Mouse (Mus musculus): ENCODE results near the gene Hdac1. TPM values are rescaled to one million over a fixed set of nuclear protein-coding genes. Genes with fewer than 3 reads are reported as not detected.

Hdac1 gene
- total RNA-seq, 1 experiment, result 96.0 TPM

GRCm38 (mm10) chr4:129495672-129496562 is 46.6 kb downstream of the Hdac1 start:
- Histone ChIP-seq H3K36me3 (ENCODE audit: control insufficient read depth, insufficient read depth, low read length, poor library complexity, severe bottlenecking) (no peaks in the 10 kb centered on the region), H3K4me1 (ENCODE audit: control insufficient read depth in 2 of 2, insufficient read depth in 2 of 2, low read length in 2 of 2, poor library complexity in 1 of 2) (peaks cover 4 to 14% of the 10 kb centered on the region in 2 experiments; a peak in 3 of 4 replicates), H3K4me3 (ENCODE audit: insufficient read depth in 1 of 2, low read depth in 1 of 2, low read length in 2 of 2, poor library complexity in 1 of 2, severe bottlenecking in 1 of 2) (no peak overlapping the region), H3K27ac (ENCODE audit: insufficient read depth, low read depth, low read length, poor library complexity, severe bottlenecking) (no peak overlapping the region), H3K9me3 (ENCODE audit: control insufficient read depth, insufficient read depth, low read depth, low read length) (no peaks in the 10 kb centered on the region), H3K9ac (ENCODE audit: insufficient read depth, low read depth, low read length, poor library complexity, severe bottlenecking) (no peak overlapping the region)
- no peak for TF ChIP-seq HCFC1 (IDR thresholded peaks at IDR 0.05; ENCODE audit: borderline replicate concordance, insufficient read depth, low read length)
- no peak for TF ChIP-seq CHD2 (IDR thresholded peaks at IDR 0.05; ENCODE audit: low read depth, low read length)
- no peak for TF ChIP-seq MAFK (IDR thresholded peaks at IDR 0.05; ENCODE audit: insufficient read depth, low read depth, low read length)
- no peak for TF ChIP-seq ZC3H11A (IDR thresholded peaks at IDR 0.05; ENCODE audit: borderline replicate concordance, low read depth, low read length)
- TF ChIP-seq ZNF384 (IDR thresholded peaks at IDR 0.05; ENCODE audit: low read depth, low read length), result no peak
- DNase-seq (ENCODE audit: low read depth, low spot score), result no peak
- in situ Hi-C loops (cut with MboI; ENCODE audit: low sequenced_read_pairs in 2 of 2, unreplicated experiment in 2 of 2), result no loop called here

GRCm38 (mm10) chr4:129494681-129495080 is 47.8 kb downstream of the Hdac1 start:
- Histone ChIP-seq H3K4me3 (ENCODE audit: insufficient read depth in 1 of 2, low read depth in 1 of 2, low read length in 2 of 2, poor library complexity in 1 of 2, severe bottlenecking in 1 of 2) (no peak overlapping the region), H3K27ac (ENCODE audit: insufficient read depth, low read depth, low read length, poor library complexity, severe bottlenecking) (no peak overlapping the region), H3K36me3 (ENCODE audit: control insufficient read depth, insufficient read depth, low read length, poor library complexity, severe bottlenecking) (no peaks in the 10 kb centered on the region), H3K9ac (ENCODE audit: insufficient read depth, low read depth, low read length, poor library complexity, severe bottlenecking) (no peak overlapping the region), H3K9me3 (ENCODE audit: control insufficient read depth, insufficient read depth, low read depth, low read length) (no peaks in the 10 kb centered on the region), H3K4me1 (ENCODE audit: control insufficient read depth in 2 of 2, insufficient read depth in 2 of 2, low read length in 2 of 2, poor library complexity in 1 of 2) (peaks cover 6 to 16% of the 10 kb centered on the region in 2 experiments)
- no peak for DNase-seq (ENCODE audit: low read depth, low spot score)
- in situ Hi-C loops (cut with MboI; ENCODE audit: low sequenced_read_pairs in 2 of 2, unreplicated experiment in 2 of 2), result no loop called here
- TF ChIP-seq CHD2 (IDR thresholded peaks at IDR 0.05; ENCODE audit: low read depth, low read length) (no peak), HCFC1 (IDR thresholded peaks at IDR 0.05; ENCODE audit: borderline replicate concordance, insufficient read depth, low read length) (no peak), ZC3H11A (IDR thresholded peaks at IDR 0.05; ENCODE audit: borderline replicate concordance, low read depth, low read length) (no peak), ZNF384 (IDR thresholded peaks at IDR 0.05; ENCODE audit: low read depth, low read length) (no peak), MAFK (IDR thresholded peaks at IDR 0.05; ENCODE audit: insufficient read depth, low read depth, low read length) (no peak)

GRCm38 (mm10) chr4:129490972-129491880 is 51.3 kb downstream of the Hdac1 start, which contains the start of the genes Tssk3 and Fam229a:
Tssk3 (minus strand) TSS chr4:129491022.
Fam229a (plus strand) TSS chr4:129491190.
- DNase-seq (ENCODE audit: low read depth, low spot score), result no peak
- Histone ChIP-seq H3K4me3 (ENCODE audit: insufficient read depth in 1 of 2, low read depth in 1 of 2, low read length in 2 of 2, poor library complexity in 1 of 2, severe bottlenecking in 1 of 2) (peak within 1 kb of the TSS; percentile 37 to 50), H3K4me1 (ENCODE audit: control insufficient read depth in 2 of 2, insufficient read depth in 2 of 2, low read length in 2 of 2, poor library complexity in 1 of 2) (peaks cover 2 to 7% of the 10 kb centered on the region in 2 experiments; a peak in 3 of 4 replicates), H3K9ac (ENCODE audit: insufficient read depth, low read depth, low read length, poor library complexity, severe bottlenecking) (peak within 1 kb of the TSS; percentile 2), H3K9me3 (ENCODE audit: control insufficient read depth, insufficient read depth, low read depth, low read length) (no peaks in the 10 kb centered on the region), H3K27ac (ENCODE audit: insufficient read depth, low read depth, low read length, poor library complexity, severe bottlenecking) (no peak within 1 kb of the TSS), H3K36me3 (ENCODE audit: control insufficient read depth, insufficient read depth, low read length, poor library complexity, severe bottlenecking) (peaks cover 11% of the 10 kb centered on the region)
- TF ChIP-seq CHD2 (IDR thresholded peaks at IDR 0.05; ENCODE audit: low read depth, low read length), result no peak
- TF ChIP-seq HCFC1 (IDR thresholded peaks at IDR 0.05; ENCODE audit: borderline replicate concordance, insufficient read depth, low read length), result 0 out of 2 replicates have a peak, but pooled peaks have one; percentile 5
- in situ Hi-C loops (cut with MboI; ENCODE audit: low sequenced_read_pairs in 2 of 2, unreplicated experiment in 2 of 2), result no loop called here

GRCm38 (mm10) chr4:129481090-129481489 is 61.4 kb downstream of the Hdac1 start:
- in situ Hi-C loops (cut with MboI; ENCODE audit: low sequenced_read_pairs in 2 of 2, unreplicated experiment in 2 of 2), result no loop called here
- Histone ChIP-seq H3K4me3 (ENCODE audit: insufficient read depth in 1 of 2, low read depth in 1 of 2, low read length in 2 of 2, poor library complexity in 1 of 2, severe bottlenecking in 1 of 2) (no peak overlapping the region), H3K27ac (ENCODE audit: insufficient read depth, low read depth, low read length, poor library complexity, severe bottlenecking) (no peak overlapping the region), H3K4me1 (ENCODE audit: control insufficient read depth in 2 of 2, insufficient read depth in 2 of 2, low read length in 2 of 2, poor library complexity in 1 of 2) (no peaks in the 10 kb centered on the region), H3K9ac (ENCODE audit: insufficient read depth, low read depth, low read length, poor library complexity, severe bottlenecking) (no peak overlapping the region), H3K36me3 (ENCODE audit: control insufficient read depth, insufficient read depth, low read length, poor library complexity, severe bottlenecking) (peaks cover 12% of the 10 kb centered on the region), H3K9me3 (ENCODE audit: control insufficient read depth, insufficient read depth, low read depth, low read length) (no peaks in the 10 kb centered on the region)
- TF ChIP-seq MAFK (IDR thresholded peaks at IDR 0.05; ENCODE audit: insufficient read depth, low read depth, low read length) (no peak), CHD2 (IDR thresholded peaks at IDR 0.05; ENCODE audit: low read depth, low read length) (no peak), ZNF384 (IDR thresholded peaks at IDR 0.05; ENCODE audit: low read depth, low read length) (no peak), ZC3H11A (IDR thresholded peaks at IDR 0.05; ENCODE audit: borderline replicate concordance, low read depth, low read length) (no peak), HCFC1 (IDR thresholded peaks at IDR 0.05; ENCODE audit: borderline replicate concordance, insufficient read depth, low read length) (no peak)
- no peak for DNase-seq (ENCODE audit: low read depth, low spot score)

All from ES-E14 (cell line).